Mouse (Mus musculus) thymus, postnatal 14 days (tissue): ENCODE results near the gene Gm21969.

Experiments
- DNase-seq: peaks from one replicate; pipeline ENCODE4 v3.0.0; 2021

Gene Gm21969

GRCm38 (mm10) chr4:139667632-139668031 lies 64.6 kb downstream of the Gm21969 start:
- DNase-seq = no peak

GRCm38 (mm10) chr4:139669847-139670246 lies 66.9 kb downstream of the Gm21969 start:
- DNase-seq = peak; percentile 60

- DNase-seq = no peak
These were observed 72.7 kb downstream of the Gm21969 start for GRCm38 (mm10) chr4:139675696-139676095.

- no peak for DNase-seq
These were observed 81.0 kb downstream of the Gm21969 start for GRCm38 (mm10) chr4:139683728-139684638.

GRCm38 (mm10) chr4:139684639-139685017 lies 81.6 kb downstream of the Gm21969 start:
- peak; percentile 32 for DNase-seq

- DNase-seq = no peak
These were observed 85.1 kb downstream of the Gm21969 start for GRCm38 (mm10) chr4:139688058-139688457.

GRCm38 (mm10) chr4:139689627-139690269 lies 86.8 kb downstream of the Gm21969 start:
- DNase-seq = no peak

GRCm38 (mm10) chr4:139693315-139693714 lies 90.3 kb downstream of the Gm21969 start:
- no peak for DNase-seq

GRCm38 (mm10) chr4:139697755-139698154 lies 94.8 kb downstream of the Gm21969 start:
- no peak for DNase-seq

GRCm38 (mm10) chr4:139698602-139699001 lies 95.6 kb downstream of the Gm21969 start:
- no peak for DNase-seq

- DNase-seq = no peak
These were observed 99.9 kb downstream of the Gm21969 start for GRCm38 (mm10) chr4:139702914-139703313.

- peak; percentile 19 for DNase-seq
These were observed 100.5 kb downstream of the Gm21969 start for GRCm38 (mm10) chr4:139703468-139703867.

GRCm38 (mm10) chr4:139705986-139706385 lies 103.0 kb downstream of the Gm21969 start:
- no peak for DNase-seq

- DNase-seq = no peak
These were observed 107.7 kb downstream of the Gm21969 start for GRCm38 (mm10) chr4:139710467-139711334.
